Mouse (Mus musculus) ES-E14 (cell line): Measurements from ENCODE around the gene Nfkb1.

ENCODE experiments used
- HCFC1 ChIP-seq: IDR thresholded peaks from 2 replicates; pipeline ENCODE4 v1.6.1; 2012; ENCODE audit warnings: low read length, inconsistent platforms, borderline replicate concordance; ENCODE audit not compliant: insufficient read depth
- MAFK ChIP-seq: IDR thresholded peaks from 2 replicates; pipeline ENCODE4 v1.6.1; 2014; ENCODE audit warnings: mild to moderate bottlenecking, low read depth, low read length, inconsistent platforms; ENCODE audit not compliant: insufficient read depth

GRCm38 (mm10) chr3:135565306-135565705 lies 126.0 kb downstream of the Nfkb1 start:
- TF ChIP-seq MAFK: no peak
- TF ChIP-seq HCFC1: no peak
